Mouse (Mus musculus): ENCODE data around the gene Olfr6.
"Not testable (repeated sequence)": the region's sequence is repeated elsewhere in the genome, so short reads cannot be mapped to it uniquely, and the experiment has no call there.

Gene Olfr6

GRCm38 (mm10) chr7:106963837-106964236 is at the start of gene Olfr6:
Gene Olfr6, minus strand, starts transcription at chr7:106963937.
- no peak for DNase-seq (ENCODE audit: low spot score)

GRCm38 (mm10) chr7:107005972-107006371 is 42.2 kb upstream of the Olfr6 start, which contains the start of gene Olfr2:
Gene Olfr2, minus strand, starts transcription at chr7:107006072.
- no peak for DNase-seq (ENCODE audit: low spot score)

GRCm38 (mm10) chr7:107004169-107004568 is 40.4 kb upstream of the Olfr6 start:
- DNase-seq (ENCODE audit: low spot score), result no peak

- no peak for DNase-seq (ENCODE audit: low spot score)
Measured at GRCm38 (mm10) chr7:107000798-107001197, 37.1 kb upstream of the Olfr6 start.

- no peak for DNase-seq (ENCODE audit: low spot score)
Measured at GRCm38 (mm10) chr7:106985236-106985635, 21.5 kb upstream of the Olfr6 start.

GRCm38 (mm10) chr7:106975353-106975752 is 11.6 kb upstream of the Olfr6 start, which contains the start of gene Olfr711:
Gene Olfr711, minus strand, starts transcription at chr7:106975453.
- DNase-seq (ENCODE audit: low spot score), result no peak

- DNase-seq (ENCODE audit: low spot score), result not testable (repeated sequence)
Measured at GRCm38 (mm10) chr7:106967503-106967902, 3.8 kb upstream of the Olfr6 start.

GRCm38 (mm10) chr7:106948212-106948611 is 15.5 kb downstream of the Olfr6 start, which contains the start of gene Olfr710:
Gene Olfr710, minus strand, starts transcription at chr7:106948312.
- DNase-seq (ENCODE audit: low spot score), result no peak

- DNase-seq (ENCODE audit: low spot score), result no peak
Measured at GRCm38 (mm10) chr7:106932119-106932518, 31.6 kb downstream of the Olfr6 start, which contains the start of gene Olfr709-ps1. Gene Olfr709-ps1, minus strand, starts transcription at chr7:106932219.

GRCm38 (mm10) chr7:106920961-106921360 is 42.8 kb downstream of the Olfr6 start:
- not testable (repeated sequence) for DNase-seq (ENCODE audit: low spot score)

- DNase-seq (ENCODE audit: low spot score), result no peak
Measured at GRCm38 (mm10) chr7:106907676-106908075, 56.1 kb downstream of the Olfr6 start, which contains the start of gene Olfr1532-ps1. Gene Olfr1532-ps1, plus strand, starts transcription at chr7:106908001.
